Mouse (Mus musculus): ENCODE results near the gene Akr7a5. TPM values are rescaled to one million over a fixed set of nuclear protein-coding genes. Genes with fewer than 3 reads are reported as not detected.
A peak's percentile ranks its signal among the peaks of the same experiment; 100 is the strongest.

Gene Akr7a5
- polyA plus RNA-seq, 1 experiment, result 17.7 TPM

- no peak for DNase-seq (ENCODE audit: extremely low spot score in 1 of 2, low spot score in 1 of 2)
Observed at GRCm38 (mm10) chr4:139345416-139346019, 35.0 kb downstream of the Akr7a5 start.

GRCm38 (mm10) chr4:139351931-139352711 is 41.6 kb downstream of the Akr7a5 start, which contains the start of the genes Mrto4, Emc1 and Ubr4:
Gene Mrto4, minus strand, starts transcription at chr4:139352576.
Gene Emc1, plus strand, starts transcription at chr4:139352587.
Gene Ubr4, plus strand, starts transcription at chr4:139352609.
- DNase-seq (ENCODE audit: extremely low spot score in 1 of 2, low spot score in 1 of 2), result peak; percentile 59 to 83

GRCm38 (mm10) chr4:139352832-139353231 is 42.3 kb downstream of the Akr7a5 start:
- no peak for DNase-seq (ENCODE audit: extremely low spot score in 1 of 2, low spot score in 1 of 2)

GRCm38 (mm10) chr4:139357211-139357610 is 46.7 kb downstream of the Akr7a5 start:
- DNase-seq (ENCODE audit: extremely low spot score in 1 of 2, low spot score in 1 of 2), result no peak

GRCm38 (mm10) chr4:139360761-139361548 is 50.4 kb downstream of the Akr7a5 start:
- no peak for DNase-seq (ENCODE audit: extremely low spot score in 1 of 2, low spot score in 1 of 2)

GRCm38 (mm10) chr4:139367336-139367735 is 56.8 kb downstream of the Akr7a5 start:
- no peak for DNase-seq (ENCODE audit: extremely low spot score in 1 of 2, low spot score in 1 of 2)

Other genes starting within 250 kb of the Akr7a5 start
- 6.2 and 6.6 TPM in 2 replicates for gene Htr6, start 235.2 kb upstream of the Akr7a5 start, polyA plus RNA-seq (2012; rRNA removed)
- gene Nbl1, start 217.8 kb upstream of the Akr7a5 start, polyA plus RNA-seq (2012; rRNA removed), result 78.9 and 79.7 TPM in 2 replicates
- gene Minos1, start 179.6 kb upstream of the Akr7a5 start, polyA plus RNA-seq (2012; rRNA removed), result 162 and 170 TPM in 2 replicates
- gene Capzb, start 117.8 kb upstream of the Akr7a5 start, polyA plus RNA-seq (2012; rRNA removed), result 222 and 227 TPM in 2 replicates
- gene Pqlc2, start within 50 bp of the Akr7a5 start, polyA plus RNA-seq (2012; rRNA removed), result 19.6 and 19.7 TPM in 2 replicates
- 52.7 and 53.6 TPM in 2 replicates for gene Mrto4, start 41.8 kb downstream of the Akr7a5 start, polyA plus RNA-seq (2012; rRNA removed)
- gene Emc1, start 41.8 kb downstream of the Akr7a5 start, polyA plus RNA-seq (2012; rRNA removed), result 68.3 and 71.0 TPM in 2 replicates
- 177 and 186 TPM in 2 replicates for gene Ubr4, start 41.9 kb downstream of the Akr7a5 start, polyA plus RNA-seq (2012; rRNA removed)
- 10.1 TPM in 2 replicates for gene Iffo2, start 219.8 kb downstream of the Akr7a5 start, polyA plus RNA-seq (2012; rRNA removed)